Comparison of ENCODE assay signal across 8 mouse cellular contexts in genomic region chr15:103250195-103250740, GRCm38 (mm10). TPM values are rescaled to one million over a fixed set of nuclear protein-coding genes. Genes with fewer than 3 reads are reported as not detected.
DNase-seq lines count a peak whose midpoint lies in the region; ATAC-seq and TF ChIP-seq lines count a peak whose summit lies in the region.

No protein-coding gene starts in this region.

- in situ Hi-C loops in CH12.LX (cut with MboI; ENCODE audit: low pct_ligation_motif_present, low pct_unique_long_range_greater_than_20kb, low sequenced_read_pairs): loop anchor here (5.0 kb wide), 1 partner anchor 57 kb away; no protein-coding TSS in a partner anchor

- no peaks in the 10 kb centered on the region for H3K27me3 ChIP-seq in CH12.LX (replicated peaks)
- H3K27me3 ChIP-seq in kidney, embryonic 15.5 days: no peaks in the 10 kb centered on the region
- H3K27me3 ChIP-seq in spleen, adult 2 months (ENCODE audit: control insufficient read depth, insufficient read depth, low read length): no peaks in the 10 kb centered on the region

- WGBS in kidney, embryonic 15.5 days: 24% methylated on average over 2 of the region's 2 CpGs
- 43% methylated on average over 2 of the region's 2 CpGs for WGBS in spleen, adult 2 months

- no peaks in the 10 kb centered on the region for H3K9me3 ChIP-seq in CH12.LX (replicated peaks; ENCODE audit: low read length)
- no peaks in the 10 kb centered on the region for H3K9me3 ChIP-seq in kidney, embryonic 15.5 days (replicated peaks)

- peaks cover 28 to 64% of the 10 kb centered on the region in 2 experiments for H3K36me3 ChIP-seq in CH12.LX (replicated peaks in 1 of 2; ENCODE audit: control insufficient read depth in 1 of 2, insufficient read depth in 1 of 2, low read length in 1 of 2)
- peaks cover 43% of the 10 kb centered on the region for H3K36me3 ChIP-seq in kidney, embryonic 15.5 days
- H3K36me3 ChIP-seq in spleen, adult 2 months (ENCODE audit: control insufficient read depth, insufficient read depth, low read length): peaks cover 33% of the 10 kb centered on the region

- peak; percentile 96 to 97 for TF ChIP-seq CTCF in CH12.LX (conservative IDR thresholded peaks at IDR 0.05 in 1 of 2, IDR thresholded peaks at IDR 0.05 in 1 of 2; ENCODE audit: low read depth in 2 of 2, low read length in 2 of 2)
- peak; percentile 89; the same call in 1 of the 2 replicates for TF ChIP-seq CTCF in spleen, adult 2 months (IDR thresholded peaks at IDR 0.05; ENCODE audit: extremely low read depth, insufficient read depth, insufficient read length, insufficient replicate concordance)

- no peak overlapping the region for H3K4me3 ChIP-seq in CH12.LX (replicated peaks in 1 of 3; ENCODE audit: low read depth in 2 of 3, low read length in 2 of 3, poor library complexity in 1 of 3)
- no peak overlapping the region; the same call in 1 of the 2 replicates for H3K4me3 ChIP-seq in kidney, embryonic 15.5 days (replicated peaks)
- H3K4me3 ChIP-seq in spleen, adult 2 months (ENCODE audit: extremely low read depth, insufficient read depth, insufficient read length): no peak overlapping the region

- no peak for TF ChIP-seq EP300 in CH12.LX (IDR thresholded peaks at IDR 0.05; ENCODE audit: low read length)

- no peak overlapping the region for H3K27ac ChIP-seq in CH12.LX (ENCODE audit: insufficient read depth, low read depth)
- H3K27ac ChIP-seq in kidney, embryonic 15.5 days: 0 out of 2 replicates have a peak overlapping the region, but pooled peaks have one; percentile 16
- H3K27ac ChIP-seq in spleen, adult 2 months (ENCODE audit: insufficient read depth, low read length): no peak overlapping the region

- peak; percentile 86 for DNase-seq in 416B (ENCODE audit: low read depth)
- DNase-seq in CH12.LX (ENCODE audit: extremely low read depth): peak; percentile 76
- peak; percentile 80 to 83 for DNase-seq in cerebellum, postnatal 10 days
- DNase-seq in lung, postnatal 10 days: peak; percentile 87
- peak; percentile 29 to 73 for DNase-seq in spleen, adult 2 months (ENCODE audit: low read depth in 1 of 2, low spot score in 2 of 2)
- DNase-seq in frontal cortex, postnatal 25 days (ENCODE audit: low spot score in 2 of 2): no peak

- H3K4me1 ChIP-seq in CH12.LX (ENCODE audit: control insufficient read depth in 1 of 2, insufficient read depth in 2 of 2): peaks cover 0 to 6% of the 10 kb centered on the region in 2 experiments; a peak in 2 of 4 replicates
- peaks cover 18% of the 10 kb centered on the region for H3K4me1 ChIP-seq in kidney, embryonic 15.5 days
- no peaks in the 10 kb centered on the region for H3K4me1 ChIP-seq in spleen, adult 2 months (ENCODE audit: control insufficient read depth, insufficient read depth, insufficient read length)

- H3K4me2 ChIP-seq in CH12.LX (ENCODE audit: insufficient read depth, low read depth, poor library complexity, severe bottlenecking): no peak overlapping the region
- no peak overlapping the region for H3K4me2 ChIP-seq in kidney, embryonic 15.5 days

- no peak overlapping the region for H3K9ac ChIP-seq in CH12.LX (ENCODE audit: insufficient read depth, low read depth)
- no peak overlapping the region for H3K9ac ChIP-seq in kidney, embryonic 15.5 days

- dilution Hi-C loops in CH12.LX (cut with MboI; ENCODE audit: extremely low pct_ligation_motif_present, extremely low pct_unique_long_range_greater_than_20kb, low sequenced_read_pairs): no loop called here

- peaks cover 6% of the 10 kb centered on the region; the same call in 1 of the 2 replicates for H3K79me2 ChIP-seq in CH12.LX (replicated peaks; ENCODE audit: control insufficient read depth, extremely low read depth, insufficient read depth, poor library complexity, severe bottlenecking)

- no peak for TF ChIP-seq POLR2A in CH12.LX (IDR thresholded peaks at IDR 0.05; ENCODE audit: low read depth, low read length)
- no peak for TF ChIP-seq POLR2A in spleen, adult 2 months (IDR thresholded peaks at IDR 0.05; ENCODE audit: low read depth, low read length)

- peak; percentile 82 for TF ChIP-seq RAD21 in CH12.LX (IDR thresholded peaks at IDR 0.05; ENCODE audit: low read depth, low read length)

- ATAC-seq in granulocyte monocyte progenitor cell, adult 5-6 weeks (replicated peaks; ENCODE audit: poor library complexity, severe bottlenecking): peak; percentile 54
- ATAC-seq in kidney, embryonic 15.5 days (replicated peaks; ENCODE audit: low FRiP score): no peak

TF ChIP-seq in CH12.LX, 34 proteins besides CTCF, POLR2A, EP300 and RAD21:
- peak; percentile 21; the same call in 1 of the 2 replicates for TF ChIP-seq ZC3H11A (IDR thresholded peaks at IDR 0.05; ENCODE audit: low read depth, low read length)
- TF ChIP-seq CHD2 (IDR thresholded peaks at IDR 0.05; ENCODE audit: low read length): no peak
- TF ChIP-seq NELFE (IDR thresholded peaks at IDR 0.05; ENCODE audit: low read depth, low read length): peak; percentile 21; the same call in 1 of the 2 replicates
- TF ChIP-seq SMC3 (IDR thresholded peaks at IDR 0.05; ENCODE audit: low read depth, low read length): peak; percentile 97

RNA-seq across cellular contexts. Expression of gene Nfe2, which starts 7.9 kb away (rescaled TPM):
- total RNA-seq in CH12.LX (2012; rRNA removed) (0.13 TPM in 1 of 2 replicates, not detected in the other), CH12.LX (2014; rRNA removed) (not detected in 2 replicates)
- 0.14 and 0.33 TPM in 2 replicates for polyA plus RNA-seq in CH12.LX (2012; ENCODE audit: insufficient read length, low read depth)
- total RNA-seq in granulocyte monocyte progenitor cell, adult 5-6 weeks (2014; fragmentation: Nextera tagmentation): 159 and 180 TPM in 2 replicates
- total RNA-seq in granulocyte monocyte progenitor cell, adult 5-6 weeks (2017): 112 and 174 TPM in 2 replicates
- 5.1 and 6.2 TPM in 2 replicates for polyA plus RNA-seq in kidney, embryonic 15.5 days (2015; fragmentation: Nextera tagmentation; extraction: Ambion mirVana)
- 56.5 and 80.1 TPM in 2 replicates for polyA plus RNA-seq in spleen, adult 2 months (2012; rRNA removed)

RNA-seq across cellular contexts. Expression of gene Hnrnpa1, which starts 10.0 kb away (rescaled TPM):
- 635 and 691 TPM in 2 replicates for total RNA-seq in CH12.LX (2012; rRNA removed)
- 757 and 802 TPM in 2 replicates for total RNA-seq in CH12.LX (2014; rRNA removed)
- 1,746 and 1,799 TPM in 2 replicates for polyA plus RNA-seq in CH12.LX (2012; ENCODE audit: insufficient read length, low read depth)
- 605 and 693 TPM in 2 replicates for total RNA-seq in granulocyte monocyte progenitor cell, adult 5-6 weeks (2014; fragmentation: Nextera tagmentation)
- total RNA-seq in granulocyte monocyte progenitor cell, adult 5-6 weeks (2017): 956 and 1,234 TPM in 2 replicates
- 1,025 and 1,038 TPM in 2 replicates for polyA plus RNA-seq in kidney, embryonic 15.5 days (2015; fragmentation: Nextera tagmentation; extraction: Ambion mirVana)
- 62.6 and 65.2 TPM in 2 replicates for polyA plus RNA-seq in spleen, adult 2 months (2012; rRNA removed)

RNA-seq across cellular contexts. Expression of gene Cbx5, which starts 10.7 kb away (rescaled TPM):
- total RNA-seq in CH12.LX (2012; rRNA removed) (94.9 and 99.6 TPM in 2 replicates), CH12.LX (2014; rRNA removed) (152 and 171 TPM in 2 replicates)
- polyA plus RNA-seq in CH12.LX (2012; ENCODE audit: insufficient read length, low read depth): 128 and 151 TPM in 2 replicates
- total RNA-seq in granulocyte monocyte progenitor cell, adult 5-6 weeks (2014; fragmentation: Nextera tagmentation): 105 and 120 TPM in 2 replicates
- 225 and 229 TPM in 2 replicates for total RNA-seq in granulocyte monocyte progenitor cell, adult 5-6 weeks (2017)
- 124 and 125 TPM in 2 replicates for polyA plus RNA-seq in kidney, embryonic 15.5 days (2015; fragmentation: Nextera tagmentation; extraction: Ambion mirVana)
- polyA plus RNA-seq in spleen, adult 2 months (2012; rRNA removed): 6.4 and 6.8 TPM in 2 replicates

RNA-seq across cellular contexts. Expression of gene Copz1, which starts 22.2 kb away (rescaled TPM):
- 80.0 and 97.9 TPM in 2 replicates for total RNA-seq in CH12.LX (2012; rRNA removed)
- 135 and 148 TPM in 2 replicates for total RNA-seq in CH12.LX (2014; rRNA removed)
- polyA plus RNA-seq in CH12.LX (2012; ENCODE audit: insufficient read length, low read depth): 263 and 271 TPM in 2 replicates
- 229 and 240 TPM in 2 replicates for total RNA-seq in granulocyte monocyte progenitor cell, adult 5-6 weeks (2014; fragmentation: Nextera tagmentation)
- 80.3 and 87.2 TPM in 2 replicates for total RNA-seq in granulocyte monocyte progenitor cell, adult 5-6 weeks (2017)
- polyA plus RNA-seq in kidney, embryonic 15.5 days (2015; fragmentation: Nextera tagmentation; extraction: Ambion mirVana): 298 and 300 TPM in 2 replicates
- 43.2 and 46.8 TPM in 2 replicates for polyA plus RNA-seq in spleen, adult 2 months (2012; rRNA removed)

Comparison
In these comparisons a context has a peak if more than half of its experiments do, and no peak if none do; other contexts are left out.
1. DNase-seq: peak in 416B (single experiment), CH12.LX (single experiment), cerebellum, postnatal 10 days (2 of 2), lung, postnatal 10 days (single experiment) and spleen, adult 2 months (2 of 2); none in frontal cortex, postnatal 25 days (0 of 2).
2. RNA of gene Hnrnpa1, which starts 10.0 kb away (polyA plus RNA-seq): 1,746 to 1,799 TPM in CH12.LX and 1,025 to 1,038 TPM in kidney, embryonic 15.5 days; 62.6 to 65.2 TPM in spleen, adult 2 months; every median in the first group is over 10 times any median in the second.
3. RNA of gene Cbx5, which starts 10.7 kb away (polyA plus RNA-seq): 128 to 151 TPM in CH12.LX and 124 to 125 TPM in kidney, embryonic 15.5 days; 6.4 to 6.8 TPM in spleen, adult 2 months; every median in the first group is over 10 times any median in the second.